Mouse (Mus musculus): Measurements from ENCODE around the gene Pef1.

Pef1 gene

GRCm38 (mm10) chr4:130139214-130139492 is 36.8 kb downstream of the Pef1 start, which contains the start of gene Hcrtr1:
Gene Hcrtr1 (minus strand): TSS chr4:130139359.
- WGBS, result 3% methylated on average over 14 of the region's 15 CpGs

- 27% methylated on average over 9 of the region's 9 CpGs for WGBS
Observed at GRCm38 (mm10) chr4:130140992-130141402, 38.6 kb downstream of the Pef1 start.

GRCm38 (mm10) chr4:130141786-130142185 is 39.4 kb downstream of the Pef1 start:
- WGBS, result 74% methylated on average over 3 of the region's 3 CpGs

GRCm38 (mm10) chr4:130148405-130148804 is 46.0 kb downstream of the Pef1 start:
- WGBS, result 77% methylated on average over 10 of the region's 10 CpGs

GRCm38 (mm10) chr4:130154250-130154649 is 51.9 kb downstream of the Pef1 start:
- WGBS, result 79% methylated on average over 3 of the region's 3 CpGs

GRCm38 (mm10) chr4:130156812-130157371 is 54.5 kb downstream of the Pef1 start:
- WGBS, result 72% methylated on average over 12 of the region's 12 CpGs

- 58% methylated on average over 4 of the region's 4 CpGs for WGBS
Observed at GRCm38 (mm10) chr4:130161349-130161748, 59.0 kb downstream of the Pef1 start.

GRCm38 (mm10) chr4:130163391-130163861 is 61.1 kb downstream of the Pef1 start:
- WGBS, result 33% methylated on average over 20 of the region's 20 CpGs

GRCm38 (mm10) chr4:130164121-130164520 is 61.8 kb downstream of the Pef1 start:
- WGBS, result 97% methylated on average over 6 of the region's 6 CpGs

- WGBS, result 87% methylated on average over 18 of the region's 18 CpGs
Observed at GRCm38 (mm10) chr4:130166061-130166460, 63.7 kb downstream of the Pef1 start.

- 76% methylated on average over 8 of the region's 8 CpGs for WGBS
Observed at GRCm38 (mm10) chr4:130166592-130166991, 64.2 kb downstream of the Pef1 start.

GRCm38 (mm10) chr4:130167321-130167720 is 65.0 kb downstream of the Pef1 start:
- 64% methylated on average over 22 of the region's 22 CpGs for WGBS

- WGBS, result 40% methylated on average over 9 of the region's 9 CpGs
Observed at GRCm38 (mm10) chr4:130167814-130168213, 65.5 kb downstream of the Pef1 start.

- WGBS, result 33% methylated on average over 16 of the region's 16 CpGs
Observed at GRCm38 (mm10) chr4:130168280-130169183, 66.2 kb downstream of the Pef1 start.

- 93% methylated on average over 16 of the region's 16 CpGs for WGBS
Observed at GRCm38 (mm10) chr4:130169411-130169971, 67.1 kb downstream of the Pef1 start.

GRCm38 (mm10) chr4:130170362-130170761 is 68.0 kb downstream of the Pef1 start:
- 73% methylated on average over 4 of the region's 4 CpGs for WGBS

- 76% methylated on average over 11 of the region's 11 CpGs for WGBS
Observed at GRCm38 (mm10) chr4:130171951-130172765, 69.8 kb downstream of the Pef1 start.

- 71% methylated on average over 11 of the region's 11 CpGs for WGBS
Observed at GRCm38 (mm10) chr4:130173060-130173822, 70.9 kb downstream of the Pef1 start.

- WGBS, result 46% methylated on average over 19 of the region's 19 CpGs
Observed at GRCm38 (mm10) chr4:130173911-130174311, 71.6 kb downstream of the Pef1 start.

GRCm38 (mm10) chr4:130174335-130175031 is 72.1 kb downstream of the Pef1 start:
- WGBS, result 9% methylated on average over 25 of the region's 25 CpGs

Measured in cerebral cortex, adult 2 months (tissue).